Mouse (Mus musculus): ENCODE measurements around the gene Fam110a. TPM values are rescaled to one million over a fixed set of nuclear protein-coding genes. Genes with fewer than 3 reads are reported as not detected.

The Fam110a gene
- polyA plus RNA-seq (2017; shearing (Covaris generic)), result 3.4 TPM

GRCm38 (mm10) chr2:151979470-151980354 is at the start of gene Fam110a:
Gene Fam110a, minus strand, starts transcription at chr2:151980219.

DNA sequence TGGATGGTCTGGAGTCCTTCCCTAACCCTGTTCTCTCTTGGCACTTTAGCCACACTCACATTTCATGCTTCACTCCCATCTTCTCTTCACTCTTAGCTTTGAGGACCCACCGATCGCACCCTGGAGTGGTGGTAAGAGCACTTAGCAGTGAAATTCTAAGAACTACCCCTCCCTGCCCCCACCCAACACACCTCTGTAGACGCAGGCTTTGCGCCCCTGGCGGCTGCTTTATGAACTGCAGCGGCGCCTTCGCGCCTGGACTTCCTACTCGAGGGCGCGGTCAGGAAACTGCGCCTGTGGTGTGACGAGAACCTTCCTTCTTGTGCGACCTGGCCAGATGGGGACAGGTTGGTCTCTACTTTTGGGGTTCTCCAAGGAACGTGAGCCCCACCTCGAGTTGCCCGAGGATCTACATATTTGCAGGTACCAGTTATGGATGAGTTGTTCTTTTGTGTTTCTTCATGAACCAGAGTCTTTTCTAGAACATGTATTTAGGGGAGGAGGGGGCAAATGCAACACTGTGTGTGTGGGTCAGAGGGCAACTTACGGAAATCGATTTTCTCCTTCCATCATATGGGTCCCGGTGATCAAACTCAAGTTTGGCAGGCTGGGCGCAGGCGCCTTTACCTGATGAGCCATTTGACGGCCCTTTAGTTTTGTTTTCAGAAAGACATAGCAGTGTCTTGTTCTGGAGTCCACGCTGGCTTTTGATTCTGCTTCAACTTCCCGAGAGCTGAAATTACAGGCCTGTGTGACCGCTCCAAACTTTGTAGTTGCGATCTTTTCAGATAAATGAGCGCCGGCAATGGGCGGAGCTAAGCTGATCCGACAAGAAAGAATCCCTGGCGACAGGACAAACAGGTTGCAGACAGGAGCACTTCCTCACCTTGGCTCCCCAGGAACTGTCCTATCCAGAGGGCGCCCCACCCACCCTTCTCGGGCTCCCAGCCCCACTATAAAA is 16.5 kb upstream of the Fam110a start, which contains the start of gene Slc52a3:
TSS of gene Slc52a3 (plus strand) at position 283 of the 961 bp plus-strand sequence.

Other genes with a start within 250 kb of the Fam110a start
- 58.6 TPM for gene Psmf1, start 236.0 kb downstream of the Fam110a start, polyA plus RNA-seq (2017; shearing (Covaris generic))
- gene Rspo4, start 137.3 kb downstream of the Fam110a start, polyA plus RNA-seq (2017; shearing (Covaris generic)), result not detected
- gene Angpt4, start 69.0 kb downstream of the Fam110a start, polyA plus RNA-seq (2017; shearing (Covaris generic)), result not detected
- 2.5 TPM for gene Slc52a3, start 16.3 kb upstream of the Fam110a start, polyA plus RNA-seq (2017; shearing (Covaris generic))
- not detected for gene Scrt2, start 101.3 kb upstream of the Fam110a start, polyA plus RNA-seq (2017; shearing (Covaris generic))
- not detected for gene Srxn1, start 125.3 kb upstream of the Fam110a start, polyA plus RNA-seq (2017; shearing (Covaris generic))
- not detected for gene Tcf15, start 163.3 kb upstream of the Fam110a start, polyA plus RNA-seq (2017; shearing (Covaris generic))
- 44.3 TPM for gene Csnk2a1, start 246.6 kb upstream of the Fam110a start, polyA plus RNA-seq (2017; shearing (Covaris generic))

Measured in naive thymus-derived CD4-positive, alpha-beta T cell, adult 5 months (primary cell).